ENCODE assay signal across 12 mouse cellular contexts in genomic region chr4:136127670-136128069, GRCm38 (mm10).
"Had no signal": no experiment of that assay in that cellular context is flagged by ENCODE, and none has a peak within 500 bp of the region (broad histone marks: within the 10 kb centered on the region; RNA-seq: fewer than 3 reads in every experiment).

No protein-coding gene starts in this region.

- H3K36me3 ChIP-seq: kidney, embryonic 15.5 days; limb, embryonic 15.5 days; liver, embryonic 13.5 days; midbrain, embryonic 13.5 days; neural tube, embryonic 15.5 days had no signal

- H3K4me1 ChIP-seq: neural tube, embryonic 15.5 days had no signal

- ATAC-seq: intestine, embryonic 16.5 days; midbrain, embryonic 13.5 days had no signal

- H3K27me3 ChIP-seq: kidney, embryonic 15.5 days; limb, embryonic 15.5 days; midbrain, embryonic 13.5 days; neural tube, embryonic 15.5 days had no signal

- H3K4me3 ChIP-seq: kidney, embryonic 15.5 days; left cerebral cortex, adult 2 months; limb, embryonic 15.5 days; liver, embryonic 13.5 days; midbrain, embryonic 13.5 days; myocyte; neural tube, embryonic 15.5 days had no signal

- H3K9ac ChIP-seq: kidney, embryonic 15.5 days; limb, embryonic 15.5 days; liver, embryonic 13.5 days; midbrain, embryonic 13.5 days; neural tube, embryonic 15.5 days had no signal

- H3K4me2 ChIP-seq: kidney, embryonic 15.5 days; limb, embryonic 15.5 days; liver, embryonic 13.5 days; midbrain, embryonic 13.5 days; neural tube, embryonic 15.5 days had no signal

- H3K27ac ChIP-seq: kidney, embryonic 15.5 days; left cerebral cortex, adult 2 months; limb, embryonic 15.5 days; liver, embryonic 13.5 days; midbrain, embryonic 13.5 days; neural tube, embryonic 15.5 days had no signal

- H3K9me3 ChIP-seq: kidney, embryonic 15.5 days; limb, embryonic 15.5 days; liver, embryonic 13.5 days; neural tube, embryonic 15.5 days had no signal

- DNase-seq: kidney, adult 2 months; kidney, postnatal 14 days; liver, embryonic 13.5 days; lung, adult 18-20 months; thymus, adult 18-20 months had no signal
